In the genomic region with DNA sequence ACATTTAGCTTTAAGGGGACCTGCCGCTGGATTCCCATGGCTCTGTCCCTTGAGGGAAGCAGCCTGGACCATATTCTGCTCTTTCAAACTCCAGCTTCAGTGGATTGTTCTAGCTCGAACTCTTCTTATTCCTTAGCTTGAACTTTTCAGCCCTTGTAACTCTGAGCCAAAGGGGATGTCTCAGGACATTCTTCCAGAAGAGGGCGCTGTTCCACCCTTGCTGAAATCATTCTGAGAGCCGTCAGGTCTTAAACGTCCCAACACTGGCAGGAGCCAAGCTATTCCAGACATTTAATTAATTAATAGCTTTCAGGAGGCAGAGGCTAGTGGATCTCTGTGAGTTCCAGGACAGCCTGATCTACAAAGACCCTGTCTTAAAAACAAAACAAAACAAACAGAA, we compare ENCODE assay signal across 7 mouse cellular contexts. TPM values are rescaled to one million over a fixed set of nuclear protein-coding genes. Genes with fewer than 3 reads are reported as not detected.
DNase-seq lines count a peak whose midpoint lies in the region; ATAC-seq and TF ChIP-seq lines count a peak whose summit lies in the region.

No protein-coding gene starts in this region.

- ATAC-seq in midbrain, postnatal 0 days (ENCODE audit: low FRiP score), result no peak
- ATAC-seq in midbrain, embryonic 13.5 days, result no peak
- peak; percentile 58 to 84; a peak in 3 of 4 replicates for ATAC-seq in hematopoietic stem cell, adult 5-6 weeks (replicated peaks in 1 of 2; ENCODE audit: insufficient read depth in 1 of 2, low FRiP score in 2 of 2, low TSS enrichment in 1 of 2, low read depth in 1 of 2, poor library complexity in 2 of 2, severe bottlenecking in 2 of 2)

- no peak overlapping the region for H3K4me2 ChIP-seq in midbrain, postnatal 0 days (ENCODE audit: low read depth, low read length, poor library complexity, severe bottlenecking)
- no peak overlapping the region for H3K4me2 ChIP-seq in midbrain, embryonic 13.5 days (replicated peaks)

- no peaks in the 10 kb centered on the region for H3K36me3 ChIP-seq in midbrain, postnatal 0 days (ENCODE audit: insufficient read depth, low read length)
- no peaks in the 10 kb centered on the region for H3K36me3 ChIP-seq in midbrain, embryonic 13.5 days

- H3K27me3 ChIP-seq in midbrain, postnatal 0 days (ENCODE audit: insufficient read depth, low read length), result no peaks in the 10 kb centered on the region
- no peaks in the 10 kb centered on the region for H3K27me3 ChIP-seq in midbrain, embryonic 13.5 days

- TF ChIP-seq CTCF in midbrain, postnatal 0 days (IDR thresholded peaks at IDR 0.05), result peak; percentile 58

- no peak overlapping the region for H3K9ac ChIP-seq in midbrain, postnatal 0 days (replicated peaks; ENCODE audit: low read length, poor library complexity, severe bottlenecking)
- no peak overlapping the region for H3K9ac ChIP-seq in midbrain, embryonic 13.5 days (replicated peaks)

- H3K27ac ChIP-seq in midbrain, postnatal 0 days (ENCODE audit: low read depth, low read length), result no peak overlapping the region
- no peak overlapping the region for H3K27ac ChIP-seq in midbrain, embryonic 13.5 days

- H3K4me3 ChIP-seq in midbrain, postnatal 0 days (ENCODE audit: low read depth, low read length), result no peak overlapping the region
- no peak overlapping the region for H3K4me3 ChIP-seq in midbrain, embryonic 13.5 days (replicated peaks)

- peak; percentile 43 for DNase-seq in midbrain, postnatal 0 days (ENCODE audit: low spot score)
- DNase-seq in R1 (ENCODE audit: low read depth, low spot score), result peak; percentile 88
- peak; percentile 20 to 27 for DNase-seq in cerebellum, postnatal 36 days
- DNase-seq in lung, postnatal 36 days, result peak; percentile 80
- peak; percentile 30 to 73 for DNase-seq in thymus, postnatal 10 days (ENCODE audit: low spot score in 2 of 2)

- H3K4me1 ChIP-seq in midbrain, postnatal 0 days (ENCODE audit: insufficient read depth, low read length), result no peaks in the 10 kb centered on the region
- H3K4me1 ChIP-seq in midbrain, embryonic 13.5 days (replicated peaks), result 0 out of 2 replicates have a peak, but pooled peaks cover 8% of the 10 kb centered on the region

- WGBS in midbrain, postnatal 0 days, result 38% methylated on average over 5 of the region's 5 CpGs
- WGBS in midbrain, embryonic 13.5 days, result 29% methylated on average over 5 of the region's 5 CpGs

- H3K9me3 ChIP-seq in midbrain, postnatal 0 days (ENCODE audit: low read length), result no peaks in the 10 kb centered on the region
- no peaks in the 10 kb centered on the region for H3K9me3 ChIP-seq in midbrain, embryonic 13.5 days

RNA-seq across cellular contexts. Expression of a gene that starts 13.6 kb away (rescaled TPM):
- total RNA-seq in midbrain, postnatal 0 days (2014; rRNA removed), result 47.7 and 55.4 TPM in 2 replicates
- polyA plus RNA-seq in midbrain, postnatal 0 days (2015; fragmentation: Nextera tagmentation; extraction: Ambion mirVana), result 67.4 and 70.4 TPM in 2 replicates
- polyA plus RNA-seq in midbrain, embryonic 13.5 days (2015; fragmentation: Nextera tagmentation; extraction: Ambion mirVana), result 48.7 and 49.6 TPM in 2 replicates
- 129 and 131 TPM in 2 replicates for total RNA-seq in hematopoietic stem cell, adult 5-6 weeks (2017)

RNA-seq across cellular contexts. Expression of a gene that starts 39.9 kb away (rescaled TPM):
- 129 and 138 TPM in 2 replicates for total RNA-seq in midbrain, postnatal 0 days (2014; rRNA removed)
- 485 and 535 TPM in 2 replicates for polyA plus RNA-seq in midbrain, postnatal 0 days (2015; fragmentation: Nextera tagmentation; extraction: Ambion mirVana)
- polyA plus RNA-seq in midbrain, embryonic 13.5 days (2015; fragmentation: Nextera tagmentation; extraction: Ambion mirVana), result 593 and 670 TPM in 2 replicates
- total RNA-seq in hematopoietic stem cell, adult 5-6 weeks (2017), result 419 and 609 TPM in 2 replicates

RNA-seq across cellular contexts. Expression of a gene that starts 40.4 kb away (rescaled TPM):
- 199 and 287 TPM in 2 replicates for total RNA-seq in midbrain, postnatal 0 days (2014; rRNA removed)
- polyA plus RNA-seq in midbrain, postnatal 0 days (2015; fragmentation: Nextera tagmentation; extraction: Ambion mirVana), result 659 and 746 TPM in 2 replicates
- 2,073 and 2,164 TPM in 2 replicates for polyA plus RNA-seq in midbrain, embryonic 13.5 days (2015; fragmentation: Nextera tagmentation; extraction: Ambion mirVana)
- total RNA-seq in hematopoietic stem cell, adult 5-6 weeks (2017), result 1,632 and 1,923 TPM in 2 replicates

Comparison
In these comparisons a context has a peak if more than half of its experiments do, and no peak if none do; other contexts are left out.
1. ATAC-seq: peak in hematopoietic stem cell, adult 5-6 weeks (2 of 2); none in midbrain, postnatal 0 days (single experiment) and midbrain, embryonic 13.5 days (single experiment).
2. DNase-seq: peak in every context shown above with its lines; median percentile 88 in R1; 80 in lung, postnatal 36 days; 52 in thymus, postnatal 10 days; 43 in midbrain, postnatal 0 days; 24 in cerebellum, postnatal 36 days.